Mouse (Mus musculus) midbrain, embryonic 12.5 days (tissue): Measurements from ENCODE around the gene Tnnc1. TPM values are rescaled to one million over a fixed set of nuclear protein-coding genes. Genes with fewer than 3 reads are reported as not detected.

ENCODE experiments used
- ATAC-seq: fragments of 200-750 bp; cut with Nextera tagmentation; 2 replicates; pipeline ENCODE4 v1.8.0; 2017; ENCODE audit warnings: low read depth, moderate TSS enrichment, moderate library complexity; ENCODE audit not compliant: low FRiP score
- H3K27ac ChIP-seq: fragments of 300-500 bp; sonication (generic); replicated peaks from 2 replicates; pipeline ENCODE4 v1.5.1; 2016; ENCODE audit warnings: mild to moderate bottlenecking
- H3K27me3 ChIP-seq: fragments of 300-500 bp; sonication (generic); 2 replicates; pipeline ENCODE4 v1.6.1; 2016; ENCODE audit warnings: mild to moderate bottlenecking
- H3K36me3 ChIP-seq: fragments of 300-500 bp; sonication (generic); 2 replicates; pipeline ENCODE4 v1.6.1; 2016
- H3K4me1 ChIP-seq: fragments of 300-500 bp; sonication (generic); 2 replicates; pipeline ENCODE4 v1.6.1; 2016
- H3K4me2 ChIP-seq: fragments of 300-500 bp; sonication (generic); replicated peaks from 2 replicates; pipeline ENCODE4 v1.6.1; 2016; ENCODE audit warnings: mild to moderate bottlenecking, moderate library complexity
- H3K4me3 ChIP-seq: fragments of 300-500 bp; sonication (generic); 2 replicates; pipeline ENCODE4 v1.5.1; 2016; ENCODE audit warnings: mild to moderate bottlenecking
- H3K9ac ChIP-seq: fragments of 300-500 bp; sonication (generic); replicated peaks from 2 replicates; pipeline ENCODE4 v1.6.1; 2016; ENCODE audit warnings: mild to moderate bottlenecking, moderate library complexity
- H3K9me3 ChIP-seq: fragments of 300-500 bp; sonication (generic); 2 replicates; pipeline ENCODE4 v1.6.1; 2016; ENCODE audit warnings: mild to moderate bottlenecking
- WGBS: fragments of 180-500 bp; shearing (Covaris S2); methylation state at CpG from one replicate; pipeline ENCODE4 v1.1.7; 2016; 5-methylcytosine and 5-hydroxymethylcytosine counted together
- polyA plus RNA-seq: library from polyadenylated mRNA; unstranded; fragments of >200 nt; fragmentation: Nextera tagmentation; extraction: Ambion mirVana; gene quantifications from 2 replicates; pipeline ENCODE4 v1.2.1, GENCODE M21; 2016

Tnnc1 gene
- polyA plus RNA-seq, 1 experiment from 2014 or later = 3.0 TPM

DNA sequence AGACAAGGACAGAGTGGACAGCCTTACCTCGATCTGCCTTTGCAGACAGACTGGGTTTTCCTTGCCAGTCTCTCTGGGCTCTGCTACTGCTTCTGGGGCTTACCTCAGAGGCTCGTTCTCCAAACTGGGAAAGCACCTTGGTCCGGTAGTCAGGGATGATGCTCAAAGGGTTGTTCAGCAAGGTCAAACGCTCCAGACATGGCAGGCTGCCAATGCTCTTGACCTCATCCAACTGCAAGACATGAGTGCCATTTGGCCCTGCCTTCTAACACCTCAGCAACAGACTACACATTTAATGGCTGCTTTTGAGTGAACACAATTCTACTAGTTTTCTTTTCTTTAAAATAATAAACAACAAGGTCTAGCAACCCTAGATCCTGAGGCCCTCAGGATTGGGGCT lies 21.5 kb upstream of the Tnnc1 start:
- H3K4me2 ChIP-seq = no peak overlapping the region
- ATAC-seq = no peak
- no peak overlapping the region for H3K27ac ChIP-seq
- H3K27me3 ChIP-seq = no peaks in the 10 kb centered on the region
- H3K9me3 ChIP-seq = no peaks in the 10 kb centered on the region
- peaks cover 100% of the 10 kb centered on the region for H3K36me3 ChIP-seq
- 91% methylated on average over 4 of the region's 4 CpGs for WGBS
- no peak overlapping the region for H3K4me3 ChIP-seq
- peaks cover 12% of the 10 kb centered on the region; the same call in 1 of the 2 replicates for H3K4me1 ChIP-seq
- no peak overlapping the region for H3K9ac ChIP-seq

DNA sequence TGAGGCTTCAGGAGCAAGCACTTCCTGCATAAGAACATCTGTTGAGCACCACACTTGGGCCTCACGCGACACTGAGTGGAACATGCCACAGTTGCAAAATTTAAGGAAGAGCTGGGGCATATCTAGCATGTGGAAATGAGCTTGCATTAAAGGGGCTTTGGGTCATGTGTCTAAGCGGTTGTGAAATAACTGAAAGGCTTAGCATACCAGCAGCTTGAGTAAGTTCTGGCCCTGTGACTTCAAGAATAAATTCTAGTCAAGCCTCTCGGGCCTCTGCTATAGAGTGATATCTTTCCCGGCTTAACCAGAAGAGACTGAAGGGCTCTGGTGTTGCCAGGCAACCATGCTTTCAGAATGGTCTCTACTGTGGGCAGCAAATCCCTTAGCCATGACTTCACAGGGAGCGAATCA lies 19.3 kb upstream of the Tnnc1 start:
- 47% methylated on average over 6 of the region's 6 CpGs for WGBS
- Histone ChIP-seq H3K27me3 (no peaks in the 10 kb centered on the region), H3K9me3 (no peaks in the 10 kb centered on the region), H3K36me3 (peaks cover 98% of the 10 kb centered on the region), H3K4me2 (no peak overlapping the region), H3K4me1 (peaks cover 12% of the 10 kb centered on the region; the same call in 1 of the 2 replicates), H3K9ac (no peak overlapping the region), H3K4me3 (no peak overlapping the region), H3K27ac (peak overlapping the region; percentile 36)
- peak; percentile 81 for ATAC-seq

DNA sequence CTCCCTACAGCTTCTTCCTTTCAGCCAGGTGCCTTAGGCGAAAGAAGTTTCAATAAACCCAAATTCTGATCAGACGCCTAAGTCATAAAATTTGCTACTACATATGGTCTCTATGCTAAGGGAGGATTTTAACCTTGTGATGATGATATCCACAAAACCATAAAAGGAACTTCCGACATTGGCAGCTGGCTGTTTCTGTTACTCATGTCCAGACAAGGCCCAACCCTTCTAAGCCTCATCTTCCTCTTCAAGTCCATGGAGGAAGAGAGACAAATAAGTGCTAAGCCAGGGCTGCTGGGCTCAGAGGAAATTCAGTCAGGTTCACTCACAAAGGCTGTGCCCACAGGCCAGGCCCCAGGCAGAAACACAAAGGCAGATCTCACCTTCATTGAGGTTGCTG lies 18.8 kb upstream of the Tnnc1 start:
- H3K36me3 ChIP-seq = peaks cover 98% of the 10 kb centered on the region
- 87% methylated on average over 3 of the region's 3 CpGs for WGBS
- no peaks in the 10 kb centered on the region for H3K27me3 ChIP-seq
- H3K4me1 ChIP-seq = peaks cover 12% of the 10 kb centered on the region; the same call in 1 of the 2 replicates
- H3K9ac ChIP-seq = no peak overlapping the region
- peak overlapping the region; percentile 36 for H3K27ac ChIP-seq
- H3K9me3 ChIP-seq = no peaks in the 10 kb centered on the region
- H3K4me3 ChIP-seq = no peak overlapping the region
- no peak overlapping the region for H3K4me2 ChIP-seq
- ATAC-seq = no peak

DNA sequence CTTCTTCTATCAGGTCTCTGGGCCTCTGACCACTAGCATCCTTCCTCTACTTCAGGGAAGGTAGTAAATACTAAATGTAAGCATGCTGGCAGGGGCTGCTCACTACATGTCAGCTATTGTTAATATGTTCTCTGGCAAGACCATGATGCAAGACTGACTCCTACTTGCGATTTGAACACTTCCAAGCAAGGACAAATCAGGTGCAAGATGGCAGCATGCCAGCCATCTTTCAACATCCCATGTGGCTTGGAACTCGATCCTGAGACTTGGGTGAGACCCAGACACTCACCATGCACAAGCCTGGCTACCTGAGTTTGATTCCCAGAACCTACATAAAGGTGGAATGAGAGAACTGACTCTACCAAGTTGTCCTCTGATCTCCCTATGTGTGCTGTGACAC lies 16.2 kb upstream of the Tnnc1 start:
- no peak overlapping the region for H3K4me3 ChIP-seq
- H3K27me3 ChIP-seq = no peaks in the 10 kb centered on the region
- 93% methylated on average over 2 of the region's 2 CpGs for WGBS
- H3K9me3 ChIP-seq = no peaks in the 10 kb centered on the region
- ATAC-seq = no peak
- peaks cover 86% of the 10 kb centered on the region for H3K36me3 ChIP-seq
- H3K27ac ChIP-seq = no peak overlapping the region
- H3K4me1 ChIP-seq = peaks cover 12% of the 10 kb centered on the region; the same call in 1 of the 2 replicates
- H3K9ac ChIP-seq = no peak overlapping the region
- no peak overlapping the region for H3K4me2 ChIP-seq

DNA sequence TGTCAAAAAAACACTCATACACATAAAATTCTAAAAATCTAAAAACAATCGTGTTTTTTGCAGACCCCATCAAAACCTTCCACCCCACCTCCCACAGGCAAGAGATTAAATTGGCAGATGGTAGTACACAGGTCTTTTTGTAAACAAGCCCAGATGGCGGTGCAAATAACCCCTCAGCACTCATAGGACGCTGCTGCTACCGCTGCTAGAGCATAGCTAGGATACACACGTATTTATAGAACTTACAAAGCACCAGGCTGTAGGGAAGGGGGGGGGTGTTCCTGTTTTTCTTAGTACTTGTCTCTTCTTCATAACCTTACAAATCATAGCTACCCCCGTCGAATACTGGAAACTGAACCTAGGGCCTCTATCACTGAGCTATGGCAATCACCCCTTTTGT lies 14.3 kb upstream of the Tnnc1 start:
- Histone ChIP-seq H3K9ac (no peak overlapping the region), H3K27me3 (no peaks in the 10 kb centered on the region), H3K4me3 (no peak overlapping the region), H3K4me1 (peaks cover 15% of the 10 kb centered on the region; the same call in 1 of the 2 replicates), H3K9me3 (no peaks in the 10 kb centered on the region), H3K4me2 (no peak overlapping the region), H3K27ac (no peak overlapping the region), H3K36me3 (peaks cover 75% of the 10 kb centered on the region)
- no peak for ATAC-seq
- 87% methylated on average over 7 of the region's 7 CpGs for WGBS

DNA sequence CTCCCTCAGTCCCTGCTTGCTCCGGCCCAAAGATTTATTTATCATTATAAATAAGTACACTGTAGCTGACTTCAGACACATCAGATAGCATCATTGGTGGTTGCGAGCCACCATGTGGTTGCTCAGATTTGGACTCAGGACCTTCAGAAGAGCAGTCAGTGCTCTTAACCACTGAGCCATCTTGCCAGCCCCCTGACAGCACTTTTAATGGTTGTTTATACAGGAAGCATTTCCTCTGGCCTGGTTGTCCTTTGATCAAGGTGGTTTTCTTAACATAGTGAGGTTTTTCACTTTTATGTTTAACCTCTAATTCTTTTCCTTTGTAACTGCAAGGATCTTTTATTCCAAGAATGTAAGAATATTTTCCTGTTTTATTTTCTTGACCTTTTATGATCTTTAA lies 13.7 kb upstream of the Tnnc1 start:
- no peak for ATAC-seq

DNA sequence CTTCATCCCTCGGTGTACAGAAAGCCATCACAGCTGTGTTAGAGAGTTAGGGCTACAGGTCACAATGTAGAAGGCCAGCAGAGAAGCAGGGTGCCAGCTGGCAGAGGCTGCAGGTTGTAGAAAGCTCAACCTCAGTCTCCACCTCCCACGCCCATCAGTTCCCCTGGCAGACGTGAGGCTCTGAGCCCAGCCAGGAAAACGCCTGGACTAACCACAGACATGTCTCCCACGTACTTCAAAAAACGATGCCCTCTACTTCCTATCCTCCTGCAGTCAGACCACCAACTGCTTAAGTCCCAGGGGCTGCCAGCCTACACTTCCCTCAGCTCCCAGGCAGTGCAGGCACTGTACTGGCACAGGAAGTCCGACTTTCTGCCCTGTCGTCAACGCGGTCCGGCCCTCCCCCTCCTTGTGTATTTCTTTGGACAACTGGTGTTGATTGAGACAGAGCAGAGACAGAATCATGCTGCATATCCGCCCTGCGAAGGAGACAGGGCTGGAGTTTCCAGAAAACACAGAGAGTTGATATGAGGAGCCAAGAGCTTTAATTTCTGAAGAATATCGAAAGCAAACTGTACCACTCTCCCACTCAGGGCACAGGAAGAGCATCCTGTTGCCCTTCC lies 13.1 kb upstream of the Tnnc1 start:
- peaks cover 6% of the 10 kb centered on the region; the same call in 1 of the 2 replicates for H3K4me1 ChIP-seq
- no peaks in the 10 kb centered on the region for H3K27me3 ChIP-seq
- H3K9ac ChIP-seq = no peak overlapping the region
- H3K27ac ChIP-seq = no peak overlapping the region
- WGBS = 88% methylated on average over 14 of the region's 14 CpGs
- H3K9me3 ChIP-seq = no peaks in the 10 kb centered on the region
- no peak for ATAC-seq
- H3K4me2 ChIP-seq = no peak overlapping the region
- peaks cover 75% of the 10 kb centered on the region for H3K36me3 ChIP-seq
- no peak overlapping the region for H3K4me3 ChIP-seq

More for the DNA sequence above, 13.7 kb upstream of the Tnnc1 start:
- Histone ChIP-seq H3K9ac (no peak overlapping the region), H3K27me3 (no peaks in the 10 kb centered on the region), H3K27ac (no peak overlapping the region), H3K4me2 (no peak overlapping the region), H3K36me3 (peaks cover 75% of the 10 kb centered on the region), H3K4me1 (peaks cover 9% of the 10 kb centered on the region; the same call in 1 of the 2 replicates), H3K4me3 (no peak overlapping the region), H3K9me3 (no peaks in the 10 kb centered on the region)
- WGBS = 96% methylated on average over 2 of the region's 2 CpGs

DNA sequence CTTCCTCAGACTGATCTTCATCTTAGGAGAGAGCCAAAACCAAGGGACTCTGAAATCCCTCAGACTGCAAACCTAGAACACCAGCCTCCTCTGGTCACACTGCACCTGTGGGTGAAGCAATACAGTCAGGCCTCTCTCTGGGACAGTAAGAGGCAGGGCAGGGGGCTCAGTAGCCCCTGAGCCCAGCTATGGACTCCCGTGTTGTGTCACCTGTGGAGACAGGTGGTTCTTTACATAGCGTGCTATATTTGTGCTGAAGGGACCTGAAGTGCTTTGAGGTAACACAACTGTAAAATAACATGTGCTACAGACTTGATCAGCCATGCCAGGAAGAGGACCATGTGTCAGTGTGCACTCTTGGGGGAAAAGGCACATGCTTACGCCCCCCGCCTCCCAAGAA lies 12.6 kb upstream of the Tnnc1 start:
- Histone ChIP-seq H3K36me3 (peaks cover 75% of the 10 kb centered on the region), H3K9me3 (no peaks in the 10 kb centered on the region), H3K4me2 (no peak overlapping the region), H3K4me3 (no peak overlapping the region), H3K27me3 (no peaks in the 10 kb centered on the region), H3K4me1 (peaks cover 6% of the 10 kb centered on the region; the same call in 1 of the 2 replicates), H3K9ac (no peak overlapping the region), H3K27ac (no peak overlapping the region)
- ATAC-seq = no peak
- WGBS = 96% methylated on average over 4 of the region's 4 CpGs

DNA sequence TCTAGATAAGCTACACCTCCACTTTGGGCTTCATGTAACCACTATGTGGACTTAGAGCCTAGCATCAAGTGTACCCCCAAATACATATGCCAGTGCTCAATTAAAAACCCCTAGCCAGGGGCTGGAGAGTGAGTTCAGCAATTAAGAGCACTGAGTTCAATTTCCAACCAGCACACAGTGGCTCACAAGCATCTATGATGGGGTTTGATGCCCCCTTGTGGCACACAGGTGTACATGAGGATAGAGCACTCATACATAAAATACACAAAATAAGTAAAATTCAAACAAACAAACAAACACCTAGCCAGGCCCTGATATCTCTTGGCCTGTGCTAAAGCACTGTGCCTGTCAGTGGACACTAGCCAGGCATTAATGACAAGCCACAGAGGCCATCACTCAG lies 12.1 kb upstream of the Tnnc1 start:
- no peaks in the 10 kb centered on the region for H3K27me3 ChIP-seq
- H3K4me1 ChIP-seq = peaks cover 6% of the 10 kb centered on the region; the same call in 1 of the 2 replicates
- H3K9ac ChIP-seq = no peak overlapping the region
- H3K9me3 ChIP-seq = no peaks in the 10 kb centered on the region
- no peak overlapping the region for H3K27ac ChIP-seq
- no peak overlapping the region for H3K4me3 ChIP-seq
- H3K4me2 ChIP-seq = no peak overlapping the region
- peaks cover 75% of the 10 kb centered on the region for H3K36me3 ChIP-seq
- ATAC-seq = no peak; the same call in 1 of the 2 replicates

DNA sequence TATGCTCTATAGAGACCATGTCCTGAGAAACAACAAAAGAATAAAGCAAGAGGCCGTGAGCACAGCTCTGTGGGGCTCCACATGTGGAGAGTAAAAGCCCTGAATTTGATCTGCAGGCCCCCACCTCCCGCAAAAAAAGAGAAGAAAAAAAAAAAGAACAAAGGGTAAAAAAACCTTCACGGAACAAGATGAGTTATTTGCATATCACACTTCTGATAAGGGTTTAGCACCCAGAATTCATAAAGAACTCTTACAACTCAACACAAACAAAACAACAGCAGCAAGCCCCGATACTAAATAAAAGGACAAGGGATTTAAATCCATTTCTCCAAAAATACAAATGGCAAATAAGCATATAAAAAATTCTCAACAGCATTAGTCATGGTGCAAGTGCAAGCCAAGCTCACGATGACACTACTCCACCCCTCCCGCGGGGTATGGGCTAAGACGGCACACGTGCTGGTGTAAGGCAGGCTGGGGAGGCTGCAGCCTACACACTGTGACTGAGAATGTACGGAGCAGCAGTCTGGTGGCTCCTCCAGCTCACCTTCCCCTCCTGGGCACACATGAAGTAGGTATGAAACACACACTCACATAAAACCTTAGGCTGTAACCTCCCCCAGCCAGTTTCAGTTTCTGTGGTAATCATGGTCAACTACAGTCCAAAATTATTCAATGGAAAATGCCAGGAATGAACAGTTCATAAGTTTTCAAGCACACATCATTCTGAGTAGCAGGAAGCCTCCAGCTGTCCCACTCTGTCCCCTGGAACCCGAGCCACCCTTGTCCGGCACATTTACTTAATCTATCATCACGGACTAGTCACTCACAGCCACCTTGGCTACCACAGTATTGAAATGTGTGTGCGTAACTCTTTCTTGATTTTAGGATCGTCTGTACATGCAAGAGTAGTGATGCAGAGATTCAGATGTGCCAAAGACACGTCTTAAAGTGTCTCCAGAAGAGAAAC lies 10.3 kb upstream of the Tnnc1 start:
- no peak for ATAC-seq
- Histone ChIP-seq H3K4me1 (peaks cover 6% of the 10 kb centered on the region; the same call in 1 of the 2 replicates), H3K4me2 (no peak overlapping the region), H3K9me3 (no peaks in the 10 kb centered on the region), H3K4me3 (no peak overlapping the region), H3K9ac (no peak overlapping the region), H3K27me3 (no peaks in the 10 kb centered on the region), H3K36me3 (peaks cover 75% of the 10 kb centered on the region), H3K27ac (no peak overlapping the region)
- WGBS = 64% methylated on average over 16 of the region's 16 CpGs

DNA sequence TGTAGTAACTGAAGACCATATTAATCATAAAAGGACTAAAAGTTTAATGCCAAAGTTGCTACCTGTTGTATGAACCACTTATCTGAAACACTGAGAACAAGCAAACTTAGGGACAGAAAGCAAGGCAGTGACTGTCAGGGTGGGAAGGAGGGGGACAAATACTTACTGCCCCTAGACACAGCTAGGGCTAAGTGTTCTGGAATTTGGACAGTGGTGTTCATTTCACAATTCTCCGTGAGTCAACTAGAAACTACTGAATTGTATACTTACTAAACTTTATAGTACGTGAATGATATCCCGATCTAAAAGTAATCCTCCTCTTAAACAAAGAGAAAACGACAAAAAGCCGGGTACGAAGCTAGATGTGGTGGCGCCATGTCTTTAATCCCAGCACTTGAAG lies 8.5 kb upstream of the Tnnc1 start:
- no peak for ATAC-seq
- WGBS = 88% methylated on average over 7 of the region's 7 CpGs
- Histone ChIP-seq H3K9ac (no peak overlapping the region), H3K4me1 (peaks cover 14% of the 10 kb centered on the region), H3K4me2 (no peak overlapping the region), H3K27ac (no peak overlapping the region), H3K4me3 (no peak overlapping the region), H3K36me3 (peaks cover 76% of the 10 kb centered on the region), H3K9me3 (no peaks in the 10 kb centered on the region), H3K27me3 (no peaks in the 10 kb centered on the region)

DNA sequence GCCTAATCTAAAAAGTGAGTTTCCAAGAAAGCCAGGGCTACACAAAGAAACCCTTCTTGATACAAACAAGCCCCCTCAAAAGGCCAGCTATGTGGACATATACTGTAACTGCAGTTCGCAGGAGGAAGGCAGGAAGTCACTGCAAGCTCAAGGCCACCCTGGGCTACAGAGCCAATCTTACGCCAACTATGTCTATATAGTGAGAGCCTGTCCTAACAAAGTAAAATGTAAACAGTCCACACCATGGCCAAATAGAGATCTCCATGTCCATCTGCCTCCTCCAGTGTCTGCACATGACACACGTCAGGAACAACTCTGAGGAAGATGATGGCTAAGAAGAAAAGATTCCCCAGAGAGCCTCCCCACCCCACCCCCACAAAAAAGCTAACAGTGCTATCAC lies 8.1 kb upstream of the Tnnc1 start:
- WGBS = 86% methylated on average over 3 of the region's 3 CpGs
- H3K27me3 ChIP-seq = no peaks in the 10 kb centered on the region
- H3K4me3 ChIP-seq = no peak overlapping the region
- H3K36me3 ChIP-seq = peaks cover 72% of the 10 kb centered on the region
- H3K9me3 ChIP-seq = no peaks in the 10 kb centered on the region
- no peak overlapping the region for H3K9ac ChIP-seq
- peaks cover 18% of the 10 kb centered on the region for H3K4me1 ChIP-seq
- no peak for ATAC-seq
- H3K27ac ChIP-seq = no peak overlapping the region
- H3K4me2 ChIP-seq = no peak overlapping the region
